Mouse (Mus musculus) v-Abl transformed pro-B cells (cell line): ENCODE results near the gene Olfr1393.

ENCODE experiments used
- in situ Hi-C, 2 experiments: fragments of 400-800 bp; cut with MboI; formaldehyde crosslinking; loops; one replicate each; pipeline ENCODE4 v1.15.1; 2025; ENCODE audit not compliant: unreplicated experiment in 2 of 2

Gene Olfr1393

DNA sequence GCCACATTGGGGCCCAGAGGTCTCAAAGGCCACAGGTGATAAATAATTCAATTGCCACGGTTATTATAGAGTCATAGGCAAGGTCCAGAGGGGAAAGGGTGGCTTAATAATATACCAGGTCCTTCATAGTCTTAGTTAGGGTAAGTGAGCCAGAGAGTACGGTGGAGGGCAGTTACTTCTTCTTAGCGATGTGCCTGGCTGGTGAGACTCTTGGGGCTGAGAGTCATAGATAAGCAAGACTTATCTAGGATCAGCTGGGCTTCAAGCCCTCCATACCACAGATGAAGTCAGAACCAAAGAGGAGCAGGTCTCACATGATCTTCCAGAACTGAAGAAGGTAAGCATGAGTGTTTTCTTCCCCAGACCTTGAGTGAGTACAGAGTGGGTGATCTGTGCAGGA is at the start of gene Olfr1393:
TSS of gene Olfr1393 (plus strand) at position 83 of the 400 bp plus-strand sequence.
- in situ Hi-C loops, result loop anchor here in 1 of 2 experiments (25.0 kb wide), 1 partner anchor 609 kb away; no protein-coding TSS in a partner anchor

DNA sequence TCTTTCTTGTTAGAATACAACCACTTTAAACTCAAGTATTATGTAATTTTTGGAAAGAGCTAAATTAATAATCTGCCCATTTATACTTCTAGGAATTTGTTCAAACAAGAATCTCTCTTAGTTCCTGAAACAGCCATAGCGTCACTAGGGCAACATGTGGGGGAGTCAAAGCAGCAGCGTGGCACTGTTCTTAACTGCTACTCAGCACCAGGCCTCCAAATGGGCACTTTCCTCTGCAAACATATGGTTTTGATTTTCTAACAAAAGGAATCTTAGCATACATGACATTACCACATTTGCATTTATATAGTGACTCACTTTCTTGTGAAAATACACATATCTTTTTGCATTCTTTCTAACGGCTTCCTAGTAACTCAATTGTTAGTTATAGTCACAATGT is 45.3 kb upstream of the Olfr1393 start:
- in situ Hi-C loops, result no loop called here

DNA sequence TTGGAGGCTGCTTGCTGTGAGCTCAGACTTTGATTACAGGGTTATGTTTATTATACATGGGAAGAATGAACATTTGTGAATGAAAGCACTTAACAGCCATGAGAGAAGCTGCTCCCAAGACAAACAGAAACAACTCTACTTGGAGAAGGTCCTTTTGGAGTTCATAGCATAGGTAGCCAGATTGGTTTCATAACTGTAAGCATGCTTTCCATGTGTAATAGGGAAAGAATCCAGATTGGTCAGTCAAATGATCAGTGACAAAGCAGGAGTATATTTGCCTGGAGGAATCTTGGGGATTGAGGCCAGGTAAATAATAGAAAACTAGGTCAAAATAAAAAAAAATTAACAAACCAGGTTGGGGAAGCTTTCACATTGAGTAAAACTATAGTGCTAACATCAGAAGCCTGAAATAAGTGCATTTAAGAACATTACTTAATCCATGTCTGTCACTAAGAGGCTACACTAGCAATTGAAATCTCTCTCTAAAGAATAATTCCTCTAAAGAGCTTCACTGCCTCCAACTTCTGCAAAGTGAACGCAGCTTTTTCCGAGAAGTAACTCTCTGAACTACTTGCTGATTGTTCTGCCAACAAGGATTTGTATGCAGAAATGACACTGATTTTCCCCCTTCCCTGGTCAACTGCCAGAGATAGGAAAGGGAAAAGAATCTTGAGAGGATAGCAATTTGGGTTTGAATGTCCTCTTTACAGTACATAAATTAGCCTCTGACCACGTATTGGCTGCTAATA is 42.5 kb upstream of the Olfr1393 start:
- in situ Hi-C loops, result no loop called here

DNA sequence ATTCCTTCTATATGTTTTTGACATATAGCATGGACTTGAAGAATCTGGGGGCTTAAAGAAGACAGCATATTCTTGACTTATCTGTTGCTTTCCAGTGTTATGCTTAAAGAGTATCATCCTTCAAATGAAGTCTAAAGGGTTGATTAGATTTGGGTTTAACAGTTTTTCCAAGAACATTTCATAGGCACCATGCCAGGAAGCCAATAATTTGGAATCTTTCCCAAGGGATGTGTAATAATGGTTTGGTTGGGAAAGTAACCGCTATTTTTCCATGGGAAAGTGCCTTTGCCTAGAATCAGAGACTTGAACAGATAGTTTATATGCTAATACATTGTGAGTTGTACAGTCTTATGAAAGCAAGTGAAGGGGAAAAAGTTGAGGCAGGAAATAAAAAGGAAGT is 41.2 kb upstream of the Olfr1393 start:
- in situ Hi-C loops, result no loop called here

DNA sequence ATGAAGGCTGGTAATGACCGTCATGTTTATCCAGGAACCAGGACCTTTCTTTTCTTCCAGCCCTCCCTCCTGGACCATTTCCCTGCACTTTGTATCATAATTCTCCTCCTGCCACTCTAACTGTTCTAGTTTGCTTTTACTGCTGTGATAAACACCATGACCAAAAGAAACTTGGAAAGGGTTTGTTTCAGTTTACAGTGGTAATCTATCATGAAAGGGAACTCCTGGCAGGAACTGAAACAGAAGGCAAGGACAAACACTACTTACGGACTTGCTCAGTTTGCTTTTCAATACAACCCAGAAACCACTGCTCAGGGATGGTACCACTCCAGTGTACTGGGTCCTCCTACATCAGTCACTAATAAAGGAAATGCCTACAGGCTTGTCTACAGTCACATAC is 40.6 kb upstream of the Olfr1393 start:
- in situ Hi-C loops, result no loop called here

DNA sequence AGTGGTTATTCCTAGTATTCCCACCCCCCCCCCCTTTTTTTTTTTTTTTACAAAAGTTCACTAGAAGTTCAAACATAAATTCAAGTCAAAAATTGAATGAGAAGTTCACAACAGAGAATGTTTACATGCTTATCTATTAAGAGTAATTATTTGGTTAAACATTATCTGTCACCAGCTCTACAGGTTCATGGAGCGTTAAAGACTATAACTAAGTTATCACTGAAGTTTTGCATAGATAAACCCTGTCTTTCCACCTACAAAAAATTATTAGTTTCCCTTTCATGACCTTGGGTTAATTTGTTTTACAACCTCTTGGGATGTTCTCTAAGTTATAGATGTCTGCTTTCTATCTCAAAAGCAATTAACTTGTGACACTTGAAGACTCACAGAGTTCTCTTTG is 37.8 kb upstream of the Olfr1393 start:
- in situ Hi-C loops, result loop anchor here in 1 of 2 experiments (10.0 kb wide), 1 partner anchor 156 kb away; no protein-coding TSS in a partner anchor

DNA sequence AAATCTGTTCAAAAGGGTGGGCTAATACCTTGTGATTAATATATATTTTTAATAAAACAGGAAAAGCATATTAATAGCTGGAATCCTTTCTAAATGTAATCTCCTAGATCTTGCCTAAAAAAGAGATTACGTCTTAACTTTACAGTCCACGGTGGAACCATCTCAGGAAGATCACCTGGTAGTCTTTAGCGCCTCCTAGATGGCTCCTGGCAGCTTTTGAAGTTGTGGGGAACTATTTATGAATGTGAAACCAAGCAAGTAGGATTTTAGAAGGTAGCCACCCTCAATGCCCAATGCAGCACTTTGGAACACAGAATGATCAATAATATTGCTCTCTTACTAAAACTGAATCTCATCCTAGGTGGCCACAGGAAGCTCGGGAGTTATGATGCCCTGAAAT is 37.2 kb upstream of the Olfr1393 start:
- in situ Hi-C loops, result loop anchor here in 1 of 2 experiments (10.0 kb wide), 1 partner anchor 156 kb away; no protein-coding TSS in a partner anchor

DNA sequence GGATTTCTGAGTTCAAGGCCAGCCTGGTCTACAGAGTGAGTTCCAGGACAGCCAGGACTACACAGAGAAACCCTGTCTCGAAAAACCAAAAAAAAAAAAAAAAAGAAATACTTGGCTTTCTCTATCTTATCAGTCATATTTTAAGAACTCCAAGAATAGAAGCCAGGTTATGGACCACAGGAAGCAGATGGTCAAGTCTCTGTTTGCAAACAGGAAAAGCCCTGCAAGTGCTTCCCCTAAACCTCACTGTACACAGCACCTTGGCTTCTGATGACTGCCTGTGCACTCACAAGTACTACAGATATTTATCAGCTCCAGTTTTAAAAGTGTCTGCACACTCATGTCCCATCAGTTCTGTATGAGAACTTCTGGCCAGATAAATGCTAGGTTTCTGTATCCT is 36.6 kb upstream of the Olfr1393 start:
- in situ Hi-C loops, result loop anchor here in 1 of 2 experiments (10.0 kb wide), 1 partner anchor 157 kb away; no protein-coding TSS in a partner anchor

DNA sequence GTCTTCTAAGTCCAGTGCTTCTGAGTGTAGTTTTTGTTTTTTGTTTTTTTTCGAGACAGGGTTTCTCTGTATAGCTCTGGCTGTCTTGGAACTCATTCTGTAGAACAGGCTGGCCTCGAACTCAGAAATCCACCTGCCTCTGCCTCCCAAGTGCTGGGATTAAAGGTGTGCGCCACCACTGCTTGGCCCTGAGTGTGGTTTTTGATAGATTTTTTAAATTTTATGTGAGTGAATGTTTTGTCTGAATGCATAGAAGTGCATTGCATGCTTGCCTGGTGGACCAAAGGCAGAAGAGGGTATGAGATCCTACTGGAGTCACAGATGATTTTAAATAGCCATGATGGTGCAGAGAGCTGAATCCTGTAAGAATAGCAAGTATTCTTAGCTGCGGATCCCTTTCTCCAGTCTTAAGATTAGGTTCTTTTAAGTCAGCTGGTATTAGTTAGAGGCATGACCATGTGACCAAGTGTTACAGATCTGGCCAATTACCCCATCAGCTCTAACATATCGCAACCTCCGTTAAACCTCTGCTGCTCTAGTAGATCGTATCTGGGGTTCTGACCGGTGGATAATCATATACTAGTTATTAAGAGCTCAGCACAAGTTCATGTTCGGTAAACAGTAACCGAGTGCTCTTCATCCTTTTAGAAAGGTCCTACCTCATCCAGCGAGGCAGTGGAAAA is 35.0 kb upstream of the Olfr1393 start:
- in situ Hi-C loops, result loop anchor here in 1 of 2 experiments (10.0 kb wide), 1 partner anchor 158 kb away; no protein-coding TSS in a partner anchor

DNA sequence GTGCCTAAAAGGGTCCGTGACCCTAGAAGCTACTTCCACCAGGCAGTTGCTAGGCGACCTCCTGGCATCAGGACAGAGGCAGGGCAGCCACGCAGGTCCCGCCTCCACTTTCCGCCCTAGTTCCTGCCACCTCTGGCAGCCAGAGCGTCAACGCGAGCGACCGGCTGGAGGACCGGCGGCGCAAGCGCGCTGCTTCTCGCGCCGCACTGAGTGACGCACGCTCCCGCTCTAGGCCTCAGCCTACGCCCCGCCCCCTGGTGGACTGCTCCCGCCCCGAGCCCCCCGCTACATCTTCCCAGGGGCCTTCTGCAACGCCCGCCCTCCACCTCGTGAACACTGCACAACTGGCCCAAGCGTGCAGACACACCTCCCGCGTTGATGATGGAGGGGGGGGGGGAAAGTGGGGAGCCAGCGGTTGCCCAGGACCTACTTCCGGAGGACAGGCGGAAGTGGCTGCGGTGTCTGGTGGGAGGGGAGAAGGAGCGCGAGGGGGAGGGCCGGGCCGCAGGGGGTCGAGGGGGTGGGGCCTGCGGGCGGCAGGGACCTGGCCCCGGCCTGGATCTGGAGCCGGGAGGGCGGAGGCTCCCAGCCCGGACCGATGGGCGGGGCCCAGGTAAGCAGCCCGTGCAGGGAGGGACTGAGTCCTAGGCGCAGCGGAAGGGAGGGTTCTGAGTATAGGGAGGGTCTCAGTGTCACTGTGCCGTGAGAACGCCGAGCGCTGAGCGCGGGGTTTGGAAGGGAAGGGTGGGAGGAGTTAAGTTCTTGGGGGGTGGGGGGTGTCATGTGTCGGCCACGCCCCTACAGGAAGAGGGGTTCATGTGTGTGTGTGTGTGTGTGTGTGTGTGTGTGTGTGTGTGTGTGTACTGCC is 34.1 kb upstream of the Olfr1393 start, which contains the start of gene Mgat1:
TSS of gene Mgat1 (plus strand) at position 465 of the 868 bp plus-strand sequence.
- in situ Hi-C loops, result loop anchor here in 1 of 2 experiments (10.0 kb wide), 1 partner anchor 159 kb away; no protein-coding TSS in a partner anchor

DNA sequence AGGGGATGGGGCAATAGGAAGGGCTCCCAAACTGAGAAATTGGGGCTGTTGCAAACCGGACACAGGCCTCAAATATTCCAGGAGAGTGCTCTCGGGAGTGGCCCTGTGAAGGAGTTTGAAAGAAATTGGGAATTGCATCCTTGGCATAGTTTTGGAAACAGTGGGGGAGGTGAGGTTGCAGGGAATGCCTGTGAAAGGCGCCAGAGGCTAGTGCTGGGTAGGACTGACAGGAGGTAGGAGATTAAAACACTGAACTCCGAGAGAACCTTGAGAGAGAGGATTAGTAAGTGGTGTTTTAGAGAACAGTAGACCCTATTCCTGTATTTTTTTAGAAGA is 33.5 kb upstream of the Olfr1393 start:
- in situ Hi-C loops, result loop anchor here in 1 of 2 experiments (10.0 kb wide), 1 partner anchor 160 kb away; no protein-coding TSS in a partner anchor

DNA sequence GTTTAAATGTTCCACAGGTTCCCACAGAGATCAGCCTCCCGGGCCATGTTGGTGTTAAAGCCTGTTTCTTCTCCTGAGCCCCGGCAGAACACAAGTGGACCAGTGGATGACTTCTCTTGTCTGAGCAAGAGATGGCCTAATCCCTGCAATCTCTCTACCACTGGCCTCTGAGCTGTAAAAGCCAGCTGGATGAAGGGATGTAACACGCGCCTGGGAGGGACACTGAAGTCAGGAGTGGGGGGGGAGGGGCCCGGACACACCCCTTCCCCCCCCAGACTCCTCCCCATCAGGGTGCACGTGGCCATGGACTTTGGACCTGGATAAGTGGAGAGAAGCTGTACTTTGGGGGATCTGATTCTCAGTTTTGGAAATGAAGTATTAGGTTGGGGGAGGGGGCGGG is 32.9 kb upstream of the Olfr1393 start:
- in situ Hi-C loops, result loop anchor here (5.0 to 10.0 kb wide), 4 partner anchors 43 to 428 kb away; partner anchors contain the start of genes Zfp62 (in 2 of the 2), Irgm1 (in 1 of the 2) and Trim41 (in 1 of the 2)

DNA sequence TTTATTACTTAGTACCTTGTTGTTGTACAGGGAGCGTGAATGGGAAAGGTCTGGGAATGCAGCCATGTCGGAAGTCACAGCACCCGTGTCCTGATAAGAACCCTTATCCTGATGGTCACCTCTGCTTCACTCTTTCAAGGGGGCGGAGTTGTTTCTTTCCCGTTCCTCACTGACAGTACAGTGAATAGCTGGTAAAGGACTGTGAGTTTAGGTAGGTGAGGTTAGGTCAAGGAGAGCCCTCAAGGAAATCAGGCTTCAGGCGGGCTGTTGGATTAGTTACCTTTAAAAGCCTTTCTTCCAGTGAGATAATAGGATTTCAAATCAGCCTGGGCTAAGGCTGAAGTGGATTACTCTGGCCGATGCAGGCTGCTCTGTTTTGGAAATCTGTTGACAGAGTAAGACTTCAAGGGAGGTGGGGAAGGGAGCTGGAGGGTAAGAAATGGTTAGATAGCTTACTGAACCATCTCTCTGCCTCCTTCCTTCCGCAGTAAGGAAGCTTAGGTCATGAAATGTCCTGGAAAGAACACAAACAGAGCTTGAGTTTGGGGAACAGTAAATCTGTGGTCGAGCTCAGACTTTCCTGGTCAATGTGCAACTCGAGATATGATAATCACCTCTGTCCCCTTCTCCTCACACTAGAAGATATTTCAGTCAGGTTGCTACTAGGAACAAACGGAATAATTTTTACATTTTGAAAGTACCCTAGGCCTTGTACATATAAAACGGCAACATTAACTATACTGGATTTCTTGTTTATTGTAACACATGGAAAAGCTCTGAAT is 32.3 kb upstream of the Olfr1393 start:
- in situ Hi-C loops, result loop anchor here (5.0 to 10.0 kb wide), 4 partner anchors 44 to 429 kb away; partner anchors contain the start of genes Zfp62 (in 2 of the 2), Irgm1 (in 1 of the 2) and Trim41 (in 1 of the 2)

DNA sequence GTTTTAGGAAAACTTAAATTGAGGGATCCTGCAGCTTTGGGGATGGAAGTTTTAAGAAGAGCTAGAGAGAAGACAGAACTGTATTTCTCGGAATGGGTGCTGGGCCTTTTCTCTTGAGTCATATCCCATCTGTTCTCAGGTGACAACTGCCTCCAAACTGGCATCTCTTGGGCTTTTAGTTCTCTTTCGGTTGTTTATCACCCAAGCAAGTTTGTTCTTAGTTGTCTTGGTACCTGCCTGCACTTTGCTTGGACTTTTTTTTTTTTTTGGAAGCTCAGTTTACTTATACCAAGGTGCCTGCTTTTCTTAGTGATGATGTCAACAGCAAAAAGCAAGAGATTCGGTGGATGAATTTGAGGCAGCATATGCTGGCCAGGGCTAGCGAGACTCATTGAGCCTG is 31.6 kb upstream of the Olfr1393 start:
- in situ Hi-C loops, result loop anchor here (5.0 to 10.0 kb wide), 4 partner anchors 44 to 429 kb away; partner anchors contain the start of genes Zfp62 (in 2 of the 2), Irgm1 (in 1 of the 2) and Trim41 (in 1 of the 2)

DNA sequence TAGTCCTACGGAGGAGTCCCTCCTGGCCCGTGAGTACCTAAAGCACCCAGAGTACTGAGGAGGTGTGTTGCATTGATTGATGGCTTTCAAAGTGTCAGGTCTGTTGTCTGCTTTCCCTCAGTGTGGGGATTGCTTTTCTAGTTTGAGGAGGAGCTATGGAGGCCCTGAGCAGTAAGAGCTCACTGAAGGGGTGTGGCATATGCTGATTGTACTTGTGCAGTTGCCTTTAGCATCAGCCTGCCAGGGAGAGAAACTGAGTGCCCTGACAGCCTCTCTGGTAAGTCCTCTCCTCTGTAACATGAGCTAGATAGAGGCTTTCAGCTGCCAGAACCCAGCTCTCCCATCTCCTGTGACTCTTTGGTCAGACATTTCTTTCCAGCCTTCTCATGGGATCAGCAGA is 30.8 kb upstream of the Olfr1393 start:
- in situ Hi-C loops, result loop anchor here (5.0 to 10.0 kb wide), 4 partner anchors 45 to 430 kb away; partner anchors contain the start of genes Zfp62 (in 2 of the 2), Irgm1 (in 1 of the 2) and Trim41 (in 1 of the 2)

DNA sequence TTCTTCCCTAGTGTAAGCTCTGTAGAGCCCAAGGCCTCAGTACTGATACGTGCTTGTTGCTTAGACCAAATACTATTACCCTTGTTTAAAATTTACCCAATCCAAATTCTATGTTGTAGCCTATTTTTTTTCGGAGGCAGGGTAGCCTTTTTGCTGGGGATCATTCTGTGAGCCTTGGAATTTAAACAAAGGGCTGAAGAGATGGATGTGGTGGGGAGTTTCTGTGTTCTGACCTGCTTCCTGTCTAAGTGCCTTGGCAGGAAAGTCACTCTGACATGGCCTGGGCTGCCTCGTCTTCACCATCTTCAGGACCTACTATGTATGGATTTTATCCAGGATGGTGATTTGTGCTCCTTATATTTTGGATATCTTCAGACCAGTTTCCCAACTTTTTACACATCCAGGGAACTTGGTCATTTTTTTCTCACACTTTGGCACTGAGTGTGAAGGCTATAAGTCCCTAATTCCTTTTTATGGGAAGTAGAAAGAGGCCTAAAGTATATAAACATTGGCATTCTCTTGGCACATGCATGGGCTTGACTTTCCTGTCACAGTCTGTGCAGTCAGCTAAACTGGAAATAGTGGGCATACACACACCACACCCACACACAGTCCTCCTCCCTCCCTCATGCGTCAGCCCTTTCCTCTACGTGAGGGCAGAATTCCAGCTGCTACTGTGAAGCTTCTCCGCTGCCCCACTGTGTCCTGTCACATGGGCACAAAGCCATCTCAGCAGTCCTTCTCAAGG is 29.7 kb upstream of the Olfr1393 start:
- in situ Hi-C loops, result loop anchor here (5.0 to 10.0 kb wide), 4 partner anchors 46 to 431 kb away; partner anchors contain the start of genes Zfp62 (in 2 of the 2), Irgm1 (in 1 of the 2) and Trim41 (in 1 of the 2)

DNA sequence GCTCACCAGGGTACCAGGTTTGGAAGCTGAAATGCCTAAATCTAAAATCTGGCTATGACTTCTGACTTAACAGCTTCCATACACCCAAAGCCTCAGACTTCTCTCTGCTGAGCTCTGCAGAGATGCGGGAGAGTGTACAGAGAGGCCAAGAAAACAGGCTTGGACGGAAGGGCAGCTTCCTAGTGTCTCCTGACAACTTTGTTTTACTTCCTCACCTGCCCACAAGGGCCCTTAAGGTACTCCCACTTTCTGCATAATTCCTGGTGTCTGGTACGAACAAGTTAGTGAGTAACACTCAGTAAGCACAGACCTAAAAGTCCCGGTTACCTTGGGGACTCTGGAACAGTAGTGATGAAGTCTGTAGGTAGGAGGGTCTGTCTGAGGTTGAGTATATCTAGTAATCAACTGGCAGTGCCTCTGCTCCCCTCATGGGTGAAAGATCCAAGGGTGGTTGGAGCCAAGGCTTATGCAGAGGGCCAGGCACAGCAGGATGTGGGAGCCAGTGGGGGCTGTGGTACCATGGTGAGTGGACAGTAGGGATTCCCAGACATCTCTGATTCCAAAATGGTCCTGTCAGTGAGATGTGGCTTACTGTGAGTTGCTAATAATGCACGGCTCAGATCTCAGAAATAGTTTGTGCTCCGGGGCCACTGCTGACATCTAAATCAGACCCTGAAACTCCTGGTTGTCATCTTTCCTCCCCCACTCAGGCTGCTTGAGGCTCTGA is 29.0 kb upstream of the Olfr1393 start:
- in situ Hi-C loops, result loop anchor here (5.0 to 10.0 kb wide), 4 partner anchors 47 to 432 kb away; partner anchors contain the start of genes Zfp62 (in 2 of the 2), Irgm1 (in 1 of the 2) and Trim41 (in 1 of the 2)
